In genomic region chr14:16379917-16380570, GRCm38 (mm10) we compare ENCODE assay signal across 7 mouse cellular contexts. TPM values are rescaled to one million over a fixed set of nuclear protein-coding genes. Genes with fewer than 3 reads are reported as not detected.
A peak's percentile ranks its signal among the peaks of the same experiment; 100 is the strongest.
DNase-seq lines count a peak whose midpoint lies in the region; ATAC-seq and TF ChIP-seq lines count a peak whose summit lies in the region.

No protein-coding gene starts in this region.

- intact Hi-C loops in heart, postnatal 10 days (cut with DNase I), result loop anchor here (5.0 to 10.0 kb wide), 4 partner anchors 183 to 1515 kb away; partner anchors contain the start of gene Lrrc3b

- no peak overlapping the region for H3K27ac ChIP-seq in embryonic facial prominence, embryonic 14.5 days (replicated peaks; ENCODE audit: low read depth, low read length)
- 0 out of 2 replicates have a peak overlapping the region, but pooled peaks have one; percentile 36 for H3K27ac ChIP-seq in lung, embryonic 14.5 days (ENCODE audit: low read depth)
- peak overlapping the region; percentile 76 for H3K27ac ChIP-seq in neural tube, embryonic 15.5 days (replicated peaks)

- peak; percentile 85 for TF ChIP-seq CTCF in G1E (IDR thresholded peaks at IDR 0.05; ENCODE audit: low read depth, low read length)
- peak; percentile 87 for TF ChIP-seq CTCF in lung, embryonic 14.5 days (IDR thresholded peaks at IDR 0.05; ENCODE audit: low read depth)

- no peak overlapping the region for H3K9ac ChIP-seq in embryonic facial prominence, embryonic 14.5 days (ENCODE audit: low read depth, low read length)
- no peak overlapping the region; the same call in 1 of the 2 replicates for H3K9ac ChIP-seq in lung, embryonic 14.5 days
- H3K9ac ChIP-seq in neural tube, embryonic 15.5 days (replicated peaks), result no peak overlapping the region; the same call in 1 of the 2 replicates

- no peak for DNase-seq in G1E (ENCODE audit: low spot score)
- DNase-seq in adrenal gland, postnatal 36 days, result peak; percentile 15 to 43
- DNase-seq in embryonic facial prominence, embryonic 14.5 days (ENCODE audit: low spot score), result peak; percentile 78
- peak; percentile 83 to 85 for DNase-seq in heart, postnatal 10 days
- peak; percentile 79 for DNase-seq in kidney, postnatal 14 days
- peak; percentile 89 for DNase-seq in lung, embryonic 14.5 days

- H3K27me3 ChIP-seq in G1E (ENCODE audit: insufficient read depth, low read length), result no peaks in the 10 kb centered on the region
- no peaks in the 10 kb centered on the region for H3K27me3 ChIP-seq in embryonic facial prominence, embryonic 14.5 days (replicated peaks; ENCODE audit: control insufficient read depth, insufficient read depth, low read length)
- H3K27me3 ChIP-seq in lung, embryonic 14.5 days (ENCODE audit: insufficient read depth, low read length), result no peaks in the 10 kb centered on the region
- H3K27me3 ChIP-seq in neural tube, embryonic 15.5 days (replicated peaks), result no peaks in the 10 kb centered on the region

- no peaks in the 10 kb centered on the region for H3K9me3 ChIP-seq in G1E (replicated peaks)
- no peaks in the 10 kb centered on the region for H3K9me3 ChIP-seq in embryonic facial prominence, embryonic 14.5 days (ENCODE audit: control insufficient read depth, low read length)
- H3K9me3 ChIP-seq in lung, embryonic 14.5 days (ENCODE audit: low read depth, low read length), result no peaks in the 10 kb centered on the region
- H3K9me3 ChIP-seq in neural tube, embryonic 15.5 days (replicated peaks), result no peaks in the 10 kb centered on the region

- no peak overlapping the region for H3K4me2 ChIP-seq in embryonic facial prominence, embryonic 14.5 days (ENCODE audit: low read depth, low read length)
- H3K4me2 ChIP-seq in lung, embryonic 14.5 days, result no peak overlapping the region
- peak overlapping the region; percentile 28 for H3K4me2 ChIP-seq in neural tube, embryonic 15.5 days

- no peak overlapping the region for H3K4me3 ChIP-seq in G1E (ENCODE audit: low read depth, low read length)
- H3K4me3 ChIP-seq in embryonic facial prominence, embryonic 14.5 days (ENCODE audit: low read depth, low read length), result no peak overlapping the region
- H3K4me3 ChIP-seq in lung, embryonic 14.5 days (ENCODE audit: low read depth, low read length), result no peak overlapping the region
- H3K4me3 ChIP-seq in neural tube, embryonic 15.5 days (replicated peaks), result no peak overlapping the region

- WGBS in embryonic facial prominence, embryonic 14.5 days, result 11% methylated on average over 2 of the region's 2 CpGs
- 16% methylated on average over 2 of the region's 2 CpGs for WGBS in lung, embryonic 14.5 days
- 13% methylated on average over 2 of the region's 2 CpGs for WGBS in neural tube, embryonic 15.5 days

- peaks cover 12% of the 10 kb centered on the region for H3K4me1 ChIP-seq in G1E (ENCODE audit: insufficient read depth, low read depth, low read length)
- H3K4me1 ChIP-seq in embryonic facial prominence, embryonic 14.5 days (ENCODE audit: control insufficient read depth, insufficient read depth, low read length), result no peaks in the 10 kb centered on the region
- H3K4me1 ChIP-seq in lung, embryonic 14.5 days (ENCODE audit: insufficient read depth), result no peaks in the 10 kb centered on the region
- peaks cover 16% of the 10 kb centered on the region for H3K4me1 ChIP-seq in neural tube, embryonic 15.5 days

- H3K36me3 ChIP-seq in G1E (replicated peaks), result peaks cover 31% of the 10 kb centered on the region
- no peaks in the 10 kb centered on the region for H3K36me3 ChIP-seq in embryonic facial prominence, embryonic 14.5 days (ENCODE audit: control insufficient read depth, insufficient read depth, low read length)
- peaks cover 3% of the 10 kb centered on the region; the same call in 1 of the 2 replicates for H3K36me3 ChIP-seq in lung, embryonic 14.5 days (ENCODE audit: insufficient read depth)
- no peaks in the 10 kb centered on the region for H3K36me3 ChIP-seq in neural tube, embryonic 15.5 days

- ATAC-seq in G1E (ENCODE audit: extremely low read depth, insufficient number of reproducible peaks, low FRiP score, poor library complexity, severe bottlenecking), result peak; percentile 78
- ATAC-seq in embryonic facial prominence, embryonic 14.5 days (ENCODE audit: low read depth), result peak; percentile 93
- ATAC-seq in lung, embryonic 14.5 days (ENCODE audit: insufficient read depth), result peak; percentile 94
- peak; percentile 88 for ATAC-seq in neural tube, embryonic 15.5 days (ENCODE audit: low FRiP score)

RNA-seq across cellular contexts. Expression of gene Top2b, which starts 15.1 kb away (rescaled TPM):
- total RNA-seq in G1E (2014; fragmentation: Nextera tagmentation) (256 and 347 TPM in 2 replicates), G1E (2017) (195 and 215 TPM in 2 replicates)
- 14.8 and 17.7 TPM in 2 replicates for polyA plus RNA-seq in G1E (2012)
- total RNA-seq in adrenal gland, postnatal 36 days (2021), result 10 to 100 TPM; 83.8 to 89.0 TPM
- polyA plus RNA-seq in embryonic facial prominence, embryonic 14.5 days (2014; fragmentation: Nextera tagmentation; extraction: Ambion mirVana), result 80.2 and 80.5 TPM in 2 replicates
- total RNA-seq in heart, postnatal 10 days (2021), result 100 to 1,000 TPM in 1 of 2 experiments, 10 to 100 TPM in 1; 96.3 to 108 TPM
- polyA plus RNA-seq in lung, embryonic 14.5 days (2014; fragmentation: Nextera tagmentation; extraction: Ambion mirVana), result 101 and 103 TPM in 2 replicates
- polyA plus RNA-seq in neural tube, embryonic 15.5 days (2015; fragmentation: Nextera tagmentation; extraction: Ambion mirVana), result 57.7 and 60.3 TPM in 2 replicates
